Mouse (Mus musculus) left cerebral cortex, adult 2 months (tissue): ENCODE results near the gene Fam196a. TPM values are rescaled to one million over a fixed set of nuclear protein-coding genes. Genes with fewer than 3 reads are reported as not detected.
A peak's percentile ranks its signal among the peaks of the same experiment; 100 is the strongest.

Experiments used
- DNase-seq, 2 experiments: peaks; one replicate each; pipeline ENCODE4 v3.0.0; 2021 to 2022; ENCODE audit warnings: low spot score in 2 of 2, mixed read lengths in 1 of 2; ENCODE audit errors: extremely low spot score in 1 of 2
- H3K27ac ChIP-seq: fragments of 200-600 bp; 2 replicates; pipeline ENCODE4 v1.8.1; 2022
- H3K4me3 ChIP-seq: fragments of 200-600 bp; 2 replicates; pipeline ENCODE4 v1.8.1; 2022
- CTCF ChIP-seq: fragments of 200-600 bp; IDR thresholded peaks from 2 replicates; pipeline ENCODE4 v1.8.1; 2022; ENCODE audit warnings: antibody characterized with exemption, mild to moderate bottlenecking, moderate library complexity
- intact Hi-C: fragments of 180-260 bp; cut with DNase I; formaldehyde crosslinking; loops from one replicate; pipeline ENCODE4 v1.15.1; 2025
- total RNA-seq, 2 experiments: library from RNA; stranded (reverse); gene quantifications; 2 replicates each; pipeline ENCODE4 v1.2.3; 2021

Gene Fam196a
- total RNA-seq, 2 experiments from 2014 or later = 14.5 to 21.7 TPM

- Histone ChIP-seq H3K27ac (no peak overlapping the region), H3K4me3 (no peak overlapping the region)
- intact Hi-C loops = no loop called here
- no peak for DNase-seq
- TF ChIP-seq CTCF = no peak
Observed at GRCm38 (mm10) chr7:134894604-134895003, 43.6 kb downstream of the Fam196a start.

DNA sequence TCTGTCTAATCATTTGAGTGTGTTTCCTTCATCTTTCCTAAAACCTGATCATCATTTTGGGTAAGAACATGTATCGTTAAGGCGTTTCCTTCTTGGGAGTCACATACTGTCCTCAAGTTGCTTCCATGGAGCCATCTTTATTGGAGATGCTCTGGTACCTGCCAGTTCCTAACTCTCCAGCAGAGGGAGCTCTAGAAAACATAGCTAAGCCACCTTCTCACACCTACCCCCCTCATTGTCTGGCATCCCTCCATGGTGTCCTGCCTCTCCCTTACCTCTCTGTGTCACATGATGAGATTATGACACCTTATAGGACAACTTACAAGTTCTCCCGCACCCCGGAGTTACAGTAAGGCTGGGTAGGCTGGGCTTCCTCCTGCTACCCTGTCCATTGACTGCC is 45.3 kb downstream of the Fam196a start:
- DNase-seq = peak in 1 of 2 experiments; percentile 13
- Histone ChIP-seq H3K27ac (no peak overlapping the region), H3K4me3 (no peak overlapping the region)
- intact Hi-C loops = no loop called here
- peak; percentile 60 for TF ChIP-seq CTCF

DNA sequence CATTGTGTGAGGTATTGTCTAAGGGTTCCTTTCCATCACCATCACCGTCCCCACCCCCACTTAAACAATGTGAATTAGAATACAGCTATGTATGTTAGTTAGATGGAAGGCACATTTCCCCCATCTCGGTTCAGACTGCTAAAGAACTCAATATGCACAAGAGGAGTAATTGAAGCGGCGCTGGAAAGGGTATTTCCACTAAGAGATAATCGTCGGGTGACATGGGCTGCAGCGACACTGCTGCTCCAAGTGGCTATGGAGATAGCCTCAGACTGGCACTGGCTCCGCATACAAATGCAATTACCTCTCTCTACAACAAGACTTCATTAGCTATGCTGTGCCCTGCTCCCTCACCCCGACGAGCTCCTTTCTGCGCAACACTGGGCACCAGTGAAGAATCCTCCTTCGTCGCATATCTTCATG is 45.8 kb downstream of the Fam196a start:
- TF ChIP-seq CTCF = no peak
- H3K27ac ChIP-seq = no peak overlapping the region
- no peak for DNase-seq
- H3K4me3 ChIP-seq = no peak overlapping the region
- intact Hi-C loops = no loop called here

DNA sequence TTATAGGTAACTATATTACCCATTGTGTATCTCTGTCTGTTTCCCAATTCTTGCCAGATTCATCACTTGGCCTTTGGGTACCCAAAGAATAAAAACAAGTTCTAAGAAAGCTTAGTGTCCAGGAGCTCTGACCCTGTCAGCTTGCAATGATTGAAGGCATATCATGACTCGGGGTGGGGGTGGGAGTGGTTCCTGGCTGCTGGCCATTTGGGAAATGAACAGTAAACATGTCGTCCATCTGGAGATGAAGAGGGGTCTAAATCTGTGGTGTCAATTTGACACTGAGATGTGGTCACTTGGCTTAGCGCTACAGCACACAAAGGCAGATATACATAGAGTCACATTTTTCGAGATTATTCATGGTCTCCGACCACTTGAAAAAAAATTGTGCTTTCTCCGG is 54.7 kb downstream of the Fam196a start:
- no peak overlapping the region for H3K27ac ChIP-seq
- DNase-seq = no peak
- no peak for TF ChIP-seq CTCF
- no peak overlapping the region for H3K4me3 ChIP-seq
- intact Hi-C loops = no loop called here

GRCm38 (mm10) chr7:134880431-134880830 is 57.8 kb downstream of the Fam196a start:
- H3K4me3 ChIP-seq = no peak overlapping the region
- no peak overlapping the region for H3K27ac ChIP-seq
- intact Hi-C loops = no loop called here
- no peak for DNase-seq
- no peak for TF ChIP-seq CTCF

GRCm38 (mm10) chr7:134878985-134879384 is 59.2 kb downstream of the Fam196a start:
- DNase-seq = no peak
- no peak for TF ChIP-seq CTCF
- Histone ChIP-seq H3K4me3 (no peak overlapping the region), H3K27ac (no peak overlapping the region)
- intact Hi-C loops = no loop called here

DNA sequence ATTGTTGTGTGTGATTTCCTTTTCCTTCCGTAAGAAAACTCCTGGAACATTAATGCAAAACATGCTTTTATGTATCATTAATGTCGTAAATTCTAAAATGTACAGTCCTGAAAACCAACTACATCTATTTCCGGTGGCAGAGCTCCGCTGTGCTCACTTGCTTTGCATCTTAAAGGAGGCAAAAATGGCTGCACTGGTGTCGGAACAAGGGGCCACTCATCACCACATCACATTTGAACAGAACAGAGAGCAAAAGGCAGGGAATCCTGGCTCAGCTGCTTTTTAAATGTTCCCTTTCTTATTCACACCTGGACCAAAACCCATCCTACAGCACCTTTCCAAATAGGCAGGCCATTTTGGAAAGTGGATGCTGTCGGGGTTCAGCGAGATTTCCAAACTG is 65.2 kb downstream of the Fam196a start:
- TF ChIP-seq CTCF = no peak

DNA sequence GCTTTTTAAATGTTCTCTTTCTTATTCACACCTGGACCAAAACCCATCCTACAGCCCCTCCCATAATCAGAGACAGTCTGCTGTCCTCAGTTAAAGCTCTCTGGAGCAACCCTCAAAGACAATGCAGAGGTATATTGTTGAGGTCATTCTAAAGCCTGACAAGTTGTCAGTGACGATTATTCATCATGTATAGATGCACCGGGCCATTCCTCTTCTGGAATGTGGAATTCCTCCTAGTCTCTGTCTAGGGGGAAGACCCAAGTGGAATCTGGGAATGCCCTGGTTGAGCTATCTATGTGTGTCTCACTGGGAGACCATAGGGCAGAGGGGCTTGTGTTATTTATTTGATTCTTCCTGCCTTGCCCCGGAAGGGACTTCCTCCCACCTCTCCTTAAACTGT is 65.7 kb downstream of the Fam196a start:
- intact Hi-C loops = no loop called here
- no peak for TF ChIP-seq CTCF
- Histone ChIP-seq H3K27ac (no peak overlapping the region), H3K4me3 (no peak overlapping the region)
- no peak for DNase-seq

More for the DNA sequence above, 65.2 kb downstream of the Fam196a start:
- intact Hi-C loops = no loop called here
- DNase-seq = no peak
- Histone ChIP-seq H3K4me3 (no peak overlapping the region), H3K27ac (no peak overlapping the region)

GRCm38 (mm10) chr7:134864175-134864574 is 74.1 kb downstream of the Fam196a start:
- intact Hi-C loops = no loop called here
- no peak for TF ChIP-seq CTCF
- no peak for DNase-seq
- Histone ChIP-seq H3K27ac (no peak overlapping the region), H3K4me3 (no peak overlapping the region)

DNA sequence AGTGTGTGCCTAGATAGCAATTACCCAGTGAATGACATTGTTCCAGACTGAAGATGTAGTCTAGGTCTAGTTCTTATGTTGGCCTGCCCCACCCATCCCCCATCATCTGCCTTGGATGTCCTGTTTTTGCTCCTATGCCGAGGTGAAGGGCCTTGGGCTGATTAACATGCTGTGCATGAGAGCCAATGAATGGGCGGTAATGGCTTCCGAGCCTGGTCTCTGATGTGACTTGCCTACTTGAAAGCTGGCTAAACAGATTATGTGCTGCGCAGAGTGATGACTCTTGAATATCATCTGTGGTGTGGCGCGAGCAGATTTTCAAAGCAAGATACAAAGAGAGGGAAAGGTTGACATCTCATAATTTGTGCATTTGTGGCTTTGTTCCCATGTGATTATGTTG is 76.2 kb downstream of the Fam196a start:
- Histone ChIP-seq H3K27ac (no peak overlapping the region), H3K4me3 (no peak overlapping the region)
- DNase-seq = no peak
- intact Hi-C loops = no loop called here
- TF ChIP-seq CTCF = no peak

DNA sequence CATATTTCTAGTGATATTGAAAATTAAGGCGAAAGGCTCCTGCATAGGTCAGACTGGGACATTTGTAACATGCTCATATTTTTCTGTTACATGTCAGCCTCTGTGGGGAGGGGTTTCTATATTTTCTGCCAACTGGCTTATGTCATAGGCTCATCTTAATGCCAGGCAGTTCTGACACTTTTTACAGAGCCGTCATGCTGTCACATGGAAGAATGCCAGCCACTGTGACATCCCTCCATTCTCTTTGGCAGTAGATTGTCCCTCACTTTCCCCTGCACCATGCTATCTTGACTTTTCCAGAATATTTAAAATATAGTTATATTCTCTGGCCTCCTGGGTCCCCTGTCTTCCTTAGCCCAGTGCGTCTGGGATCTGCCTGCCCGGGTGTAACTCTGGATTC is 95.5 kb downstream of the Fam196a start:
- H3K27ac ChIP-seq = no peak overlapping the region

DNA sequence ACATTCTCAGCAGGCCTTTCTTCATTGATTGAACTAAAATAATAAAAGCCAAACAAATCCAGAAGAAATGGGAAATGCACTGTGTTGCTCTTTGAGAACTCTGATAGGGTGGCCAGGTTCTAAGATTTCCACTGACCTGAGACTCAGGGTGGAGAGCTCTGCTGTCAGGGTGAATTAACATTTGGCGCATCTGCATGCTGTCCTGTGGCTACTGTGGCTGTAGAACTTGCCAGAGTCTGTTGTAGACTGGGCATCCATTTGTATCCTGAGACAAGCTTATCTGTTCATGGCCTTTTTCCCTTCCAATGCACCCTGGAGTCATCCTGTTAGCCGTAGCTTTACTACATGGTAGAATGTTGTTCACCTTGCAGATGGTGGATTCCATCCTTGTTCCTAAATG is 98.2 kb downstream of the Fam196a start:
- DNase-seq = no peak
- intact Hi-C loops = no loop called here

More for the DNA sequence above, 95.5 kb downstream of the Fam196a start:
- intact Hi-C loops = no loop called here
- no peak overlapping the region for H3K4me3 ChIP-seq
- no peak for DNase-seq
- no peak for TF ChIP-seq CTCF

More for the DNA sequence above, 98.2 kb downstream of the Fam196a start:
- Histone ChIP-seq H3K4me3 (no peak overlapping the region), H3K27ac (no peak overlapping the region)
- no peak for TF ChIP-seq CTCF
